Mouse (Mus musculus) midbrain, embryonic 12.5 days (tissue): ENCODE results near the gene Gps2. TPM values are rescaled to one million over a fixed set of nuclear protein-coding genes. Genes with fewer than 3 reads are reported as not detected.

Experiments used
- ATAC-seq: fragments of 200-750 bp; cut with Nextera tagmentation; 2 replicates; pipeline ENCODE4 v1.8.0; 2017; ENCODE audit warnings: low read depth, moderate TSS enrichment, moderate library complexity; ENCODE audit not compliant: low FRiP score
- H3K27ac ChIP-seq: fragments of 300-500 bp; sonication (generic); replicated peaks from 2 replicates; pipeline ENCODE4 v1.5.1; 2016; ENCODE audit warnings: mild to moderate bottlenecking
- H3K27me3 ChIP-seq: fragments of 300-500 bp; sonication (generic); 2 replicates; pipeline ENCODE4 v1.6.1; 2016; ENCODE audit warnings: mild to moderate bottlenecking
- H3K36me3 ChIP-seq: fragments of 300-500 bp; sonication (generic); 2 replicates; pipeline ENCODE4 v1.6.1; 2016
- H3K4me1 ChIP-seq: fragments of 300-500 bp; sonication (generic); 2 replicates; pipeline ENCODE4 v1.6.1; 2016
- H3K4me2 ChIP-seq: fragments of 300-500 bp; sonication (generic); replicated peaks from 2 replicates; pipeline ENCODE4 v1.6.1; 2016; ENCODE audit warnings: mild to moderate bottlenecking, moderate library complexity
- H3K4me3 ChIP-seq: fragments of 300-500 bp; sonication (generic); 2 replicates; pipeline ENCODE4 v1.5.1; 2016; ENCODE audit warnings: mild to moderate bottlenecking
- H3K9ac ChIP-seq: fragments of 300-500 bp; sonication (generic); replicated peaks from 2 replicates; pipeline ENCODE4 v1.6.1; 2016; ENCODE audit warnings: mild to moderate bottlenecking, moderate library complexity
- H3K9me3 ChIP-seq: fragments of 300-500 bp; sonication (generic); 2 replicates; pipeline ENCODE4 v1.6.1; 2016; ENCODE audit warnings: mild to moderate bottlenecking
- WGBS: fragments of 180-500 bp; shearing (Covaris S2); methylation state at CpG from one replicate; pipeline ENCODE4 v1.1.7; 2016; 5-methylcytosine and 5-hydroxymethylcytosine counted together
- microRNA-seq: library from miRNA; unstranded; fragments of <30 nt; microRNA quantifications from one replicate; pipeline ENCODE4, GENCODE M21; 2017
- polyA plus RNA-seq: library from polyadenylated mRNA; unstranded; fragments of >200 nt; fragmentation: Nextera tagmentation; extraction: Ambion mirVana; gene quantifications from 2 replicates; pipeline ENCODE4 v1.2.1, GENCODE M21; 2016

The Gps2 gene
- polyA plus RNA-seq, 1 experiment from 2014 or later, result 97.6 TPM

GRCm38 (mm10) chr11:69960616-69961015, 46.9 kb downstream of the Gps2 start:
- H3K27me3 ChIP-seq, result peaks cover 51% of the 10 kb centered on the region
- ATAC-seq, result no peak
- no peak overlapping the region for H3K9ac ChIP-seq
- H3K4me3 ChIP-seq, result no peak overlapping the region
- no peaks in the 10 kb centered on the region for H3K9me3 ChIP-seq
- H3K27ac ChIP-seq, result no peak overlapping the region
- H3K36me3 ChIP-seq, result no peaks in the 10 kb centered on the region
- no peak overlapping the region for H3K4me2 ChIP-seq
- H3K4me1 ChIP-seq, result no peaks in the 10 kb centered on the region
- WGBS, result 29% methylated on average over 5 of the region's 5 CpGs

GRCm38 (mm10) chr11:69961841-69962240, 48.2 kb downstream of the Gps2 start:
- no peak overlapping the region for H3K9ac ChIP-seq
- no peak overlapping the region for H3K4me2 ChIP-seq
- peaks cover 63% of the 10 kb centered on the region for H3K27me3 ChIP-seq
- 57% methylated on average over 5 of the region's 5 CpGs for WGBS
- H3K4me3 ChIP-seq, result no peak overlapping the region
- no peak for ATAC-seq
- no peaks in the 10 kb centered on the region for H3K9me3 ChIP-seq
- no peak overlapping the region for H3K27ac ChIP-seq
- peaks cover 10% of the 10 kb centered on the region for H3K4me1 ChIP-seq
- no peaks in the 10 kb centered on the region for H3K36me3 ChIP-seq

GRCm38 (mm10) chr11:69964650-69965270, 51.1 kb downstream of the Gps2 start, which contains the start of gene Cldn7:
Cldn7 (plus strand) TSS chr11:69964779.
- Histone ChIP-seq H3K9me3 (no peaks in the 10 kb centered on the region), H3K4me1 (peaks cover 11% of the 10 kb centered on the region), H3K9ac (no peak within 1 kb of the TSS), H3K4me2 (no peak within 1 kb of the TSS), H3K36me3 (peaks cover 22% of the 10 kb centered on the region), H3K27ac (no peak within 1 kb of the TSS), H3K4me3 (0 out of 2 replicates have a peak within 1 kb of the TSS, but pooled peaks have one; percentile 2), H3K27me3 (peaks cover 79% of the 10 kb centered on the region)
- no peak for ATAC-seq
- 11% methylated on average over 24 of the region's 24 CpGs for WGBS

GRCm38 (mm10) chr11:69965271-69966005, 51.8 kb downstream of the Gps2 start:
- no peak for ATAC-seq
- H3K4me2 ChIP-seq, result no peak overlapping the region; the same call in 1 of the 2 replicates
- H3K27me3 ChIP-seq, result peaks cover 79% of the 10 kb centered on the region

More at GRCm38 (mm10) chr11:69965271-69966005, 51.8 kb downstream of the Gps2 start:
- Histone ChIP-seq H3K9ac (0 out of 2 replicates have a peak overlapping the region, but pooled peaks have one; percentile 51), H3K27ac (no peak overlapping the region), H3K4me1 (peaks cover 11% of the 10 kb centered on the region), H3K36me3 (peaks cover 29% of the 10 kb centered on the region), H3K9me3 (no peaks in the 10 kb centered on the region), H3K4me3 (peak overlapping the region; percentile 25; the same call in 1 of the 2 replicates)
- 3% methylated on average over 49 of the region's 49 CpGs for WGBS

Small RNA genes within 50 kb of the gene (microRNA-seq; reads per million reads assigned to microRNA genes)
- gene Mir6924, result not detected

Other genes with a start within 250 kb of the Gps2 start
- 7.1 and 7.2 TPM in 2 replicates for gene Cd68, start 247.7 kb upstream of the Gps2 start, polyA plus RNA-seq
- 608 and 698 TPM in 2 replicates for gene Eif4a1, start 241.5 kb upstream of the Gps2 start, polyA plus RNA-seq
- gene Senp3, start 231.8 kb upstream of the Gps2 start, polyA plus RNA-seq, result 108 and 113 TPM in 2 replicates
- 0.41 and 0.77 TPM in 2 replicates for gene Tnfsf13, start 228.1 kb upstream of the Gps2 start, polyA plus RNA-seq
- gene Tnfsf12, start 218.0 kb upstream of the Gps2 start, polyA plus RNA-seq, result 2.2 and 2.9 TPM in 2 replicates
- gene Tnfsfm13, start 217.8 kb upstream of the Gps2 start, polyA plus RNA-seq, result 0.65 and 1.3 TPM in 2 replicates
- gene Polr2a, start 155.3 kb upstream of the Gps2 start, polyA plus RNA-seq, result 32.0 and 37.1 TPM in 2 replicates
- 0.18 and 0.27 TPM in 2 replicates for gene Slc35g3, start 151.9 kb upstream of the Gps2 start, polyA plus RNA-seq
- gene Zbtb4, start 148.0 kb upstream of the Gps2 start, polyA plus RNA-seq, result 2.0 TPM in 2 replicates
- 1.3 and 1.7 TPM in 2 replicates for gene Chrnb1, start 117.9 kb upstream of the Gps2 start, polyA plus RNA-seq
- gene Fgf11, start 112.0 kb upstream of the Gps2 start, polyA plus RNA-seq, result 2.7 and 2.9 TPM in 2 replicates
- gene Tmem102, start 108.3 kb upstream of the Gps2 start, polyA plus RNA-seq, result 0.42 and 1.2 TPM in 2 replicates
- not detected in 2 replicates for gene Gm39566, start 98.6 kb upstream of the Gps2 start, polyA plus RNA-seq
- not detected in 2 replicates for gene Spem2, start 95.4 kb upstream of the Gps2 start, polyA plus RNA-seq
- gene Spem1, start 91.7 kb upstream of the Gps2 start, polyA plus RNA-seq, result 0.46 TPM in 1 of 2 replicates, not detected in the other
- gene Nlgn2, start 76.1 kb upstream of the Gps2 start, polyA plus RNA-seq, result 14.2 and 14.6 TPM in 2 replicates
- gene Tmem256, start 75.4 kb upstream of the Gps2 start, polyA plus RNA-seq, result 284 and 302 TPM in 2 replicates
- 62.9 and 70.1 TPM in 2 replicates for gene Plscr3, start 67.5 kb upstream of the Gps2 start, polyA plus RNA-seq
- 0.19 and 0.21 TPM in 2 replicates for gene Tnk1, start 55.2 kb upstream of the Gps2 start, polyA plus RNA-seq
- gene Tmem95, start 35.9 kb upstream of the Gps2 start, polyA plus RNA-seq, result not detected in 2 replicates
- gene Kctd11, start 32.5 kb upstream of the Gps2 start, polyA plus RNA-seq, result 2.7 and 3.3 TPM in 2 replicates
- 0.50 and 0.73 TPM in 2 replicates for gene Acap1, start 18.3 kb upstream of the Gps2 start, polyA plus RNA-seq
- 21.8 and 23.2 TPM in 2 replicates for gene 2810408A11Rik, start 12.9 kb upstream of the Gps2 start, polyA plus RNA-seq
- gene Neurl4, start 12.8 kb upstream of the Gps2 start, polyA plus RNA-seq, result 17.4 and 19.3 TPM in 2 replicates
- 1,395 and 1,465 TPM in 2 replicates for gene Eif5a, start 8.1 kb downstream of the Gps2 start, polyA plus RNA-seq
- gene Ybx2, start 21.9 kb downstream of the Gps2 start, polyA plus RNA-seq, result 5.0 and 5.6 TPM in 2 replicates
- 8.9 and 9.9 TPM in 2 replicates for gene Slc2a4, start 34.3 kb downstream of the Gps2 start, polyA plus RNA-seq
- 2.9 and 3.7 TPM in 2 replicates for gene Cldn7, start 50.9 kb downstream of the Gps2 start, polyA plus RNA-seq
- gene Ctdnep1, start 67.3 kb downstream of the Gps2 start, polyA plus RNA-seq, result 21.4 and 27.5 TPM in 2 replicates
- 127 and 131 TPM in 2 replicates for gene Elp5, start 68.6 kb downstream of the Gps2 start, polyA plus RNA-seq
- 552 and 567 TPM in 2 replicates for gene Gabarap, start 77.3 kb downstream of the Gps2 start, polyA plus RNA-seq
- 89.4 and 96.5 TPM in 2 replicates for gene Phf23, start 81.9 kb downstream of the Gps2 start, polyA plus RNA-seq
- 45.3 and 49.2 TPM in 2 replicates for gene Dvl2, start 86.7 kb downstream of the Gps2 start, polyA plus RNA-seq
- gene Acadvl, start 101.5 kb downstream of the Gps2 start, polyA plus RNA-seq, result 50.7 and 57.9 TPM in 2 replicates
- gene Dlg4, start 103.1 kb downstream of the Gps2 start, polyA plus RNA-seq, result 23.9 and 30.2 TPM in 2 replicates
- 0.33 and 0.89 TPM in 2 replicates for gene Asgr1, start 140.2 kb downstream of the Gps2 start, polyA plus RNA-seq
- gene Asgr2, start 178.8 kb downstream of the Gps2 start, polyA plus RNA-seq, result not detected in 2 replicates
- 0.47 and 1.0 TPM in 2 replicates for gene Mgl2, start 216.4 kb downstream of the Gps2 start, polyA plus RNA-seq
- 0.58 and 1.3 TPM in 2 replicates for gene Clec10a, start 242.3 kb downstream of the Gps2 start, polyA plus RNA-seq